Comparison of ENCODE assay signal across 25 mouse cellular contexts in the genomic region with DNA sequence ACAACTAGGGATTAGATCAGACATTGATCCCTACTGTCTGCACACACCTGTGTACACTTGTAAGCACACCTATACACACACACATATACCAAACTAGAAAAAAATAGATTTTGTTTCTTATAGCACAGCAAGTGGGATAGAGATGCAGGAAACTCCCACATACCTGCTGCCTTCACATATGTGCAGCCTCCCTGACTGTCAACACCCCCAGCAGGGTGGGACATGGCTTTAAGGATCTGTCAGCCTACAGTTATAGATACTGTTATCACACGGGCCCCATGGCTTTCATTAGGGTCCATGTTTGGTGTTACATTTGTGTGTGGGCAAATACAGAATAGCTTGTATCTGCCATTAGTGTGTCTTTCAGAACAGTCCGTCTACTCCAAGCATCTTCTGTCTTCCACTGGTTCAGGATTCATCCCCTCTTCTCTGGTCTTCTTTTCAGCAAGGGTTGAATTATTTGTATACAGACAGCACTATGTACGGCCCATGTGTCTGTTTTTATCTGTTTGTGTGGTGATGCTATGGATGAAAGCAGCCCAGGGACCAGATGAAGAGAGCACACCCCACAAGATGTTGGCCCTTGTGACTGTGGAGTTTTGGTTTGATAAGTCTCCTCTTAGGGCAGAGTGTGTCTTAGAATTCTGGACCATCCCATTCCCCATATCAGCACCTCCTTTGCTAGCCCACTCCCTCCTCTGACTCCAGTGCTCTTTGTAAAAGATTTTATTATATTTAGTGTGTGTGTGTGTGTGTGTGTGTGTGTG. TPM values are rescaled to one million over a fixed set of nuclear protein-coding genes. Genes with fewer than 3 reads are reported as not detected.
DNase-seq lines count a peak whose midpoint lies in the region; ATAC-seq and TF ChIP-seq lines count a peak whose summit lies in the region.
"Had no signal": no experiment of that assay in that cellular context is flagged by ENCODE, and none has a peak within 500 bp of the region (broad histone marks: within the 10 kb centered on the region; RNA-seq: fewer than 3 reads in every experiment).

No protein-coding gene starts in this region.

- H3K27ac ChIP-seq in heart, adult 2 months: no peak overlapping the region
- H3K27ac ChIP-seq in liver, embryonic 11.5 days (ENCODE audit: low read depth, low read length): no peak overlapping the region
- no peak overlapping the region for H3K27ac ChIP-seq in intestine, embryonic 16.5 days (ENCODE audit: low read length)
- H3K27ac ChIP-seq: forebrain, embryonic 10.5 days; hindbrain, postnatal 0 days; kidney, postnatal 0 days; limb, embryonic 10.5 days; stomach, embryonic 15.5 days had no signal

- 0 out of 2 replicates have a peak, but pooled peaks cover 1% of the 10 kb centered on the region for H3K4me1 ChIP-seq in heart, adult 2 months (ENCODE audit: control insufficient read depth, insufficient read depth, low read length)
- H3K4me1 ChIP-seq in liver, embryonic 11.5 days (replicated peaks; ENCODE audit: control insufficient read depth, insufficient read depth, low read length): peaks cover 2% of the 10 kb centered on the region; the same call in 1 of the 2 replicates
- H3K4me1 ChIP-seq in intestine, embryonic 16.5 days (ENCODE audit: control insufficient read depth, insufficient read depth, low read length): 0 out of 2 replicates have a peak, but pooled peaks cover 4% of the 10 kb centered on the region

- H3K79me2 ChIP-seq in heart, adult 2 months (replicated peaks; ENCODE audit: control insufficient read depth, insufficient read depth, low read length): no peaks in the 10 kb centered on the region

- intact Hi-C loops in heart, adult 2 months (cut with DNase I): no loop called here
- intact Hi-C loops in left cerebral cortex, postnatal 36 days (cut with DNase I): no loop called here

- H3K4me3 ChIP-seq in heart, adult 2 months: no peak overlapping the region
- H3K4me3 ChIP-seq in liver, embryonic 11.5 days (ENCODE audit: low read depth, low read length): no peak overlapping the region
- H3K4me3 ChIP-seq in intestine, embryonic 16.5 days (ENCODE audit: low read length): no peak overlapping the region
- H3K4me3 ChIP-seq: forebrain, embryonic 10.5 days; limb, embryonic 10.5 days; stomach, embryonic 15.5 days had no signal

- no peaks in the 10 kb centered on the region for H3K36me3 ChIP-seq in heart, adult 2 months (ENCODE audit: control insufficient read depth, insufficient read depth, low read length)
- no peaks in the 10 kb centered on the region for H3K36me3 ChIP-seq in liver, embryonic 11.5 days (ENCODE audit: control insufficient read depth, insufficient read depth, low read length)
- H3K36me3 ChIP-seq in intestine, embryonic 16.5 days (ENCODE audit: control insufficient read depth, insufficient read depth, low read length): no peaks in the 10 kb centered on the region
- H3K36me3 ChIP-seq: forebrain, embryonic 10.5 days; limb, embryonic 10.5 days; stomach, embryonic 15.5 days had no signal

- no peaks in the 10 kb centered on the region for H3K27me3 ChIP-seq in heart, adult 2 months (ENCODE audit: control insufficient read depth, insufficient read depth, low read length)
- H3K27me3 ChIP-seq in liver, embryonic 11.5 days (replicated peaks; ENCODE audit: control insufficient read depth, insufficient read depth, low read length): no peaks in the 10 kb centered on the region
- no peaks in the 10 kb centered on the region for H3K27me3 ChIP-seq in intestine, embryonic 16.5 days (replicated peaks; ENCODE audit: control insufficient read depth, insufficient read depth, low read length)
- H3K27me3 ChIP-seq: CH12.LX; stomach, embryonic 15.5 days had no signal

- no peak overlapping the region for H3K4me2 ChIP-seq in liver, embryonic 11.5 days
- no peak overlapping the region for H3K4me2 ChIP-seq in intestine, embryonic 16.5 days (ENCODE audit: low read depth, low read length)
- H3K4me2 ChIP-seq: stomach, embryonic 15.5 days had no signal

- no peak for TF ChIP-seq CTCF in heart, adult 2 months (IDR thresholded peaks at IDR 0.05)

- DNase-seq in heart, adult 11 months: peak; percentile 50
- DNase-seq in heart, adult 2 months: no peak
- no peak for DNase-seq in liver, embryonic 11.5 days (ENCODE audit: low spot score)
- DNase-seq in liver: no peak
- peak; percentile 42 to 61 for DNase-seq in left cerebral cortex, postnatal 36 days (ENCODE audit: low spot score in 2 of 2)
- DNase-seq in right cerebral cortex, postnatal 36 days (ENCODE audit: low spot score in 2 of 2): peak; percentile 30 to 40
- no peak for DNase-seq in kidney, adult 18-20 months
- DNase-seq: adrenal gland, postnatal 25 days; cerebellum, adult 2 months; cerebellum, postnatal 36 days; gastrocnemius, postnatal 25 days; kidney, adult 11 months; lung, adult 18-20 months; lung, postnatal 14 days; thymus, adult 2 months had no signal

- no peak for TF ChIP-seq EP300 in heart, adult 2 months (IDR thresholded peaks at IDR 0.05; ENCODE audit: insufficient read depth, low read depth, low read length)

- no peak for TF ChIP-seq POLR2A in heart, adult 2 months (IDR thresholded peaks at IDR 0.05; ENCODE audit: insufficient read depth, low read depth, low read length)

- H3K9ac ChIP-seq in heart, adult 2 months (ENCODE audit: low read depth, low read length): no peak overlapping the region
- H3K9ac ChIP-seq in liver, embryonic 11.5 days (ENCODE audit: low read depth, low read length): no peak overlapping the region
- no peak overlapping the region for H3K9ac ChIP-seq in intestine, embryonic 16.5 days (ENCODE audit: low read depth, low read length)
- H3K9ac ChIP-seq: stomach, embryonic 15.5 days had no signal

- no peaks in the 10 kb centered on the region for H3K9me3 ChIP-seq in liver, embryonic 11.5 days (ENCODE audit: control insufficient read depth, low read length)
- no peaks in the 10 kb centered on the region for H3K9me3 ChIP-seq in intestine, embryonic 16.5 days (ENCODE audit: control insufficient read depth, low read length)
- H3K9me3 ChIP-seq: forebrain, embryonic 10.5 days; limb, embryonic 10.5 days; stomach, embryonic 15.5 days had no signal

- 70% methylated on average over 3 of the region's 3 CpGs for WGBS in heart, adult 2 months
- whole genome bisulfite sequencing in liver, embryonic 11.5 days: 58% methylated on average over 3 of the region's 3 CpGs
- 74% methylated on average over 3 of the region's 3 CpGs for WGBS in intestine, embryonic 16.5 days

- ATAC-seq in liver, embryonic 11.5 days (replicated peaks; ENCODE audit: low FRiP score): peak; percentile 50
- ATAC-seq in intestine, embryonic 16.5 days: no peak

RNA-seq across cellular contexts. Expression of gene Ccdc3, which starts 24.5 kb away (rescaled TPM):
- total RNA-seq in heart, adult 2 months (2021): 1 to 10 TPM; 3.9 to 4.0 TPM
- 5.0 and 6.6 TPM in 2 replicates for polyA plus RNA-seq in heart, adult 2 months (2012; rRNA removed)
- polyA plus RNA-seq in liver, embryonic 11.5 days (2014; fragmentation: Nextera tagmentation; extraction: Ambion mirVana): 21.7 and 22.5 TPM in 2 replicates
- total RNA-seq in left cerebral cortex, postnatal 36 days (2021): 10 to 100 TPM; 15.9 to 17.5 TPM
- 4.6 and 9.8 TPM in 2 replicates for polyA plus RNA-seq in intestine, embryonic 16.5 days (2015; fragmentation: Nextera tagmentation; extraction: Ambion mirVana)
- total RNA-seq: CH12.LX; hematopoietic stem cell, adult 5-6 weeks; megakaryocyte-erythroid progenitor cell, adult 5-6 weeks; MEL had no signal

Comparison
In these comparisons a context has a peak if more than half of its experiments do, and no peak if none do; other contexts are left out.
1. DNase-seq: peak in heart, adult 11 months (single experiment), left cerebral cortex, postnatal 36 days (2 of 2) and right cerebral cortex, postnatal 36 days (2 of 2); none in heart, adult 2 months (0 of 2), liver, embryonic 11.5 days (single experiment), liver (single experiment) and kidney, adult 18-20 months (single experiment).